Mouse (Mus musculus) ES-Bruce4 (cell line): Measurements from ENCODE around the gene Zfp451.
"Not testable (repeated sequence)": the region's sequence is repeated elsewhere in the genome, so short reads cannot be mapped to it uniquely, and the experiment has no call there.

Source experiments
- CTCF ChIP-seq: IDR thresholded peaks from one replicate; pipeline ENCODE4 v1.8.1; 2011; ENCODE audit warnings: low read depth, low read length
- EP300 ChIP-seq: IDR thresholded peaks from 2 replicates; pipeline ENCODE4 v1.6.1; 2011; ENCODE audit warnings: low read depth, low read length; ENCODE audit not compliant: insufficient read depth
- POLR2A ChIP-seq: IDR thresholded peaks from one replicate; pipeline ENCODE4 v1.8.1; 2011; ENCODE audit warnings: low read length; ENCODE audit not compliant: insufficient read depth

GRCm38 (mm10) chr1:33744815-33745214 lies 69.6 kb downstream of the Zfp451 start:
- not testable (repeated sequence) for TF ChIP-seq POLR2A, EP300, CTCF
